Mouse (Mus musculus): ENCODE data around the gene Utrn. TPM values are rescaled to one million over a fixed set of nuclear protein-coding genes. Genes with fewer than 3 reads are reported as not detected.

Gene Utrn
- polyA plus RNA-seq, 1 experiment = 5.7 TPM

DNA sequence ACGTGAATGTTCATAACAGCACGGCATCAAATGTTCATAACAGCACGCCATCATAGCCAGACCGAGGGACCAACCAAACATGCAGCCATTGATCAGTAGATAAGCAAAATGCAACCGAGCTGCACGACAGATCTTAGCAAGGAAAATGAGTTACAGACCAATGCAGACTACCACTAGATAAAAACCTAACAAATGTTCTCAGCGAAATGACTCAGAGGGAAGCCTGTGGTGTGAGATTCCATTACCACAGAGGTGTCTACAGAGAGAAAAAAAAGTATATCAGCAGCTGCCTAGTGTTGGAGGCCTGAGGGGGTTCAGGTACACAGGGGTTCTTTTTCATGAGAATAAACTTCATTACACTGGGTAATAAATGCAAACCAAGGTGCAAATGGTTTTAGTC, 363.6 kb downstream of the Utrn start:
- Histone ChIP-seq H3K4me3 (ENCODE audit: control insufficient read depth, low read depth, low read length) (no peak overlapping the region), H3K36me3 (ENCODE audit: control insufficient read depth, insufficient read depth, low read length) (no peaks in the 10 kb centered on the region), H3K4me1 (ENCODE audit: control insufficient read depth, insufficient read depth, low read length) (no peaks in the 10 kb centered on the region), H3K27me3 (ENCODE audit: control insufficient read depth, insufficient read depth, low read length) (no peaks in the 10 kb centered on the region), H3K27ac (ENCODE audit: control insufficient read depth, insufficient read depth, low read depth, low read length) (no peak overlapping the region)
- TF ChIP-seq POLR2A (IDR thresholded peaks at IDR 0.05; ENCODE audit: control insufficient read depth, low read depth, low read length) (no peak), CTCF (IDR thresholded peaks at IDR 0.05; ENCODE audit: control insufficient read depth, insufficient read depth, insufficient replicate concordance, low read depth, low read length) (no peak)

DNA sequence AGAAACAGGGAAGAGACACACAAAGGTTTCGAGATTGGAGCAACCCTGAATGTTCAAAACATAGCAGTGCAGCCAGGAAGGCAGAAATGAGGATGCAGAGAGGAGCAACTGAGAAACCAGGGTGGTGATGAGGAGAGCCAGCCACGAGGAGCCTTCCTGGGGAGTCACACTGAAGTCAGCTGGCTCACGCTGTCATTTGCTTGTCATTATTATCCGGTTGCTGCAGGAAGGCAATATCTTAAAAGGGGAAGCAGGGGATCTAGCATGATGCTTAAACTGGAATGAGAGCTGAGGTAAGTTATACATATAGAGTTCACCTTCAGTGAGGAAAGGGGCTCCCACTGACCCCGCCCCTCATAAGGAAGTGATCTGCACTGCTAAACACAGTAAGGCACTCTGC, 368.7 kb downstream of the Utrn start:
- Histone ChIP-seq H3K27ac (ENCODE audit: control insufficient read depth, insufficient read depth, low read depth, low read length) (no peak overlapping the region), H3K27me3 (ENCODE audit: control insufficient read depth, insufficient read depth, low read length) (no peaks in the 10 kb centered on the region), H3K4me3 (ENCODE audit: control insufficient read depth, low read depth, low read length) (no peak overlapping the region), H3K36me3 (ENCODE audit: control insufficient read depth, insufficient read depth, low read length) (no peaks in the 10 kb centered on the region), H3K4me1 (ENCODE audit: control insufficient read depth, insufficient read depth, low read length) (no peaks in the 10 kb centered on the region)
- TF ChIP-seq POLR2A (IDR thresholded peaks at IDR 0.05; ENCODE audit: control insufficient read depth, low read depth, low read length) = no peak
- TF ChIP-seq CTCF (IDR thresholded peaks at IDR 0.05; ENCODE audit: control insufficient read depth, insufficient read depth, insufficient replicate concordance, low read depth, low read length) = no peak

DNA sequence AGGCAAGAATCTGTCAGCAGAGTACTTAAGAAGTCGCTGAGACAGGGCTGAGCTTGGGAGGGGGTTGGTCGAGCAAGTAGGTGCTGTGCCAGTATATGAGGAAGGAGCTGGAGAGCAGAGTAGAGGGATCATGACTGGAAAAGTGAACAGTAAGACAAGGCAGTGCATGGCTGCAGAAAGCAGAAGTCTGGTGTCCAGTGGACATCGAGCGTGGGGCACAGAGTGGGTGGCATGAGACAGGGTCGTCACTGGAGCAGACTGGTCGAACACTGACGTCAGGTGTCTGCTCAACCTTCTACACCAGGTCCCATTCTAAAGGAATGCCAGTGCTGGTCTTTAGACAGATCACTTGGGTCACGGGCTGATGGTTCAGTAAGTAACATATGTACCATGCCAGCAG, 371.6 kb downstream of the Utrn start:
- TF ChIP-seq POLR2A (IDR thresholded peaks at IDR 0.05; ENCODE audit: control insufficient read depth, low read depth, low read length) (no peak), CTCF (IDR thresholded peaks at IDR 0.05; ENCODE audit: control insufficient read depth, insufficient read depth, insufficient replicate concordance, low read depth, low read length) (no peak)
- no peaks in the 10 kb centered on the region for H3K27me3 ChIP-seq (ENCODE audit: control insufficient read depth, insufficient read depth, low read length)
- no peaks in the 10 kb centered on the region for H3K4me1 ChIP-seq (ENCODE audit: control insufficient read depth, insufficient read depth, low read length)
- H3K36me3 ChIP-seq (ENCODE audit: control insufficient read depth, insufficient read depth, low read length) = no peaks in the 10 kb centered on the region
- H3K27ac ChIP-seq (ENCODE audit: control insufficient read depth, insufficient read depth, low read depth, low read length) = no peak overlapping the region
- no peak overlapping the region for H3K4me3 ChIP-seq (ENCODE audit: control insufficient read depth, low read depth, low read length)

DNA sequence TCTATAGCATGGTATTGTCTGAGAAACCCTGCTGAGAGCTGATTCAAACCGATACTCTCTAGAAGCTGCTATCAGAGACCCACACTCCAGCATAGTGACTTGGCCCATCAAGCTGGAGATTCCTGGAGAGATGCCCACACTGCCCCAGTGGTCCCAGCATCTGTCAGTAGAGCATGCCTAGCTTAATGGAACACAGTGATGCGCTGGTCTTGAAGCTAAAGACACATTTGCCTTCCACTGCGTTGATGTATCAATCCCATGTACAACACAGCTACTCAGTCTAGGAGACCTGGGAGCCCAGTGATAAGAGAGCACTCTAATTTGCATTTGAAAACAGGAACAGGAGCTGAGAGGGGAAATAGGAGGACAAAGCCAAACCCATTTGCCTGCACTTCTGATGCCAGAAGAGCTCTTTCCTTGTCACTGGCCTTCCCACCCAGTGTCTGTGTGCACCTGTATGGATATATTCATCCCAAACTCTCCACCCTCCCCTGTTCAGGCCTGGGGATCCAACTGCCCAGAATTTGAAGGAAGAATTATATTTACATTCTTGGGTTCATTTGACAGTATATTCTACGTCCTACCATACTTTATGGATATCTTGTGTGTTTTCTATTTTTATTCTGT, 379.5 kb downstream of the Utrn start:
- H3K4me3 ChIP-seq (ENCODE audit: control insufficient read depth, low read depth, low read length) = no peak overlapping the region
- H3K36me3 ChIP-seq (ENCODE audit: control insufficient read depth, insufficient read depth, low read length) = no peaks in the 10 kb centered on the region
- H3K27ac ChIP-seq (ENCODE audit: control insufficient read depth, insufficient read depth, low read depth, low read length) = no peak overlapping the region
- H3K4me1 ChIP-seq (ENCODE audit: control insufficient read depth, insufficient read depth, low read length) = no peaks in the 10 kb centered on the region
- no peaks in the 10 kb centered on the region for H3K27me3 ChIP-seq (ENCODE audit: control insufficient read depth, insufficient read depth, low read length)
- TF ChIP-seq POLR2A (IDR thresholded peaks at IDR 0.05; ENCODE audit: control insufficient read depth, low read depth, low read length) (no peak), CTCF (IDR thresholded peaks at IDR 0.05; ENCODE audit: control insufficient read depth, insufficient read depth, insufficient replicate concordance, low read depth, low read length) (no peak)

DNA sequence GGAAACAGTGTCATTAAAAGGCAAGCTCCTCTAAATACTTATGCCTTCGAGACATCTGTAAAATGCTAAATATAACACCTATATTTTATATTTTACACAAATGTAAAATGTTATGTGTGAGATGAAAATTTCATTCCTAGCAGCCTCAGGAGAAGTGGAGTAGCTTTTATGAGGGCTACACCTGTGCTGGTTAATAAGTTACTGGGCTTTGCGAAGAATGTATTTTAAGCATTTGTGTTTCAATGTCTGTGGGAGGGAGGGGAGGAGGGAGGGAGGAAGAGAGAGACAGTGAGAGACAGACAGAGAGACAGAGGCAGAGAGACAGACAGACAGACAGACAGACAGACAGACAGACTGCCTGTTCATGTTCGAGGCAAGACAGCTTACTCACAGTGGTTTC, 380.6 kb downstream of the Utrn start:
- Histone ChIP-seq H3K27ac (ENCODE audit: control insufficient read depth, insufficient read depth, low read depth, low read length) (no peak overlapping the region), H3K4me1 (ENCODE audit: control insufficient read depth, insufficient read depth, low read length) (no peaks in the 10 kb centered on the region), H3K4me3 (ENCODE audit: control insufficient read depth, low read depth, low read length) (no peak overlapping the region), H3K36me3 (ENCODE audit: control insufficient read depth, insufficient read depth, low read length) (no peaks in the 10 kb centered on the region), H3K27me3 (ENCODE audit: control insufficient read depth, insufficient read depth, low read length) (no peaks in the 10 kb centered on the region)
- TF ChIP-seq CTCF (IDR thresholded peaks at IDR 0.05; ENCODE audit: control insufficient read depth, insufficient read depth, insufficient replicate concordance, low read depth, low read length) (no peak), POLR2A (IDR thresholded peaks at IDR 0.05; ENCODE audit: control insufficient read depth, low read depth, low read length) (no peak)

DNA sequence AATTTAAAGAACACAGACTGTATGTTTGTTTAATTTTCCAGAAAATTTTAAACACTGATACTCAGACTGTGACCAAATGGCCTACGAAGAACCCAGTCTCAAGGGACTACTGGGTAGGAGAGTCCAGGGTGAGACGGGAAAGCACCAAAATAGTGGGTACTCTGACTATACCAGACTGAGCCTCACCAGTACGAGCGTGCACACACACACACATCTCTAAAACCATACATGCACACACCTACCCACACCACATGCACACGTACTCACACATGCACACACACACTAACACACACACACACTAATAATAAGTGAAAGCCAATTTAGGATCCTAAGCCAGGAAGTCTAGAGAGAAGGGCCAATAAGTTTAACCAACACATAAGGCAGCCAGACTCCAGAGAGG, 381.0 kb downstream of the Utrn start:
- Histone ChIP-seq H3K4me3 (ENCODE audit: control insufficient read depth, low read depth, low read length) (no peak overlapping the region), H3K36me3 (ENCODE audit: control insufficient read depth, insufficient read depth, low read length) (no peaks in the 10 kb centered on the region), H3K4me1 (ENCODE audit: control insufficient read depth, insufficient read depth, low read length) (no peaks in the 10 kb centered on the region), H3K27me3 (ENCODE audit: control insufficient read depth, insufficient read depth, low read length) (no peaks in the 10 kb centered on the region), H3K27ac (ENCODE audit: control insufficient read depth, insufficient read depth, low read depth, low read length) (no peak overlapping the region)
- no peak for TF ChIP-seq POLR2A (IDR thresholded peaks at IDR 0.05; ENCODE audit: control insufficient read depth, low read depth, low read length)

DNA sequence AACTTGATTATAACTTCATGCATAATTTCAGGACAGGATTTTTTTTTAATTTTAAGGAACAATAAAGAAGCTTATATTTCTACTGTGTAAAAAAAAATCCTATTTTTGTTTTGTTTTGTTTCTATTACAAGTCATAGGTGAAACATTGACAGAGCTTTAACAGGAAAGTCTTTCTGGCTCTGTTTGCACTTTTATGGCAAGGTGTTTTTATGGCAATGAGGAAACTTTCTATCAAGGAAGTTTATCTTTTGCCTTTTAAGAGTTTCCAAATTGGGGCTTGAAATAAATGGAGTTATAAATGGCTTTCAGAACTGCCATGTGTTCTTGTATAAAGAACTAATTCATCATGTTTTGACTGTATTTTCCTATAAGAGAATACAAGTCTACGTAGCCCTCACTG, 385.7 kb downstream of the Utrn start:
- no peaks in the 10 kb centered on the region for H3K27me3 ChIP-seq (ENCODE audit: control insufficient read depth, insufficient read depth, low read length)

DNA sequence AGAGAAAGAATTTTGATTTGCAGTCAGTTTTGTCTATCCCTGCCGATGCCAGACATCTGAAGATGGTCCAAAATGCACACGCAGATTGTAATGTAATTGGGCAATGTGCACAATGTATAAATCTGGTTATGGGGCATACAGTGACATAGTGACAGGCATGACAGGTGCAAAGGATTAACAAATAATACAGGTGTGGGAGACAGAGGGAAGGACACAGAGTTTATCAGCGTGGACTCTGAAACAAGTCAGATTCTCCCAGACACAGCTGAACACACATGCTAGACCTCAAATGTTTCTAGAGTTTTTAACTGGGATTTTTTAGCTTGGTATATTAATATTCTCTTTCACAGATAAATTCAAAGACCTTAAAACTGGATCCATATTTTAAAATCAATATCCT, 386.2 kb downstream of the Utrn start:
- Histone ChIP-seq H3K27ac (ENCODE audit: control insufficient read depth, insufficient read depth, low read depth, low read length) (no peak overlapping the region), H3K36me3 (ENCODE audit: control insufficient read depth, insufficient read depth, low read length) (no peaks in the 10 kb centered on the region), H3K4me1 (ENCODE audit: control insufficient read depth, insufficient read depth, low read length) (no peaks in the 10 kb centered on the region), H3K27me3 (ENCODE audit: control insufficient read depth, insufficient read depth, low read length) (no peaks in the 10 kb centered on the region), H3K4me3 (ENCODE audit: control insufficient read depth, low read depth, low read length) (no peak overlapping the region)
- TF ChIP-seq CTCF (IDR thresholded peaks at IDR 0.05; ENCODE audit: control insufficient read depth, insufficient read depth, insufficient replicate concordance, low read depth, low read length) (no peak), POLR2A (IDR thresholded peaks at IDR 0.05; ENCODE audit: control insufficient read depth, low read depth, low read length) (no peak)

More for the DNA sequence above, 385.7 kb downstream of the Utrn start:
- TF ChIP-seq CTCF (IDR thresholded peaks at IDR 0.05; ENCODE audit: control insufficient read depth, insufficient read depth, insufficient replicate concordance, low read depth, low read length) (no peak), POLR2A (IDR thresholded peaks at IDR 0.05; ENCODE audit: control insufficient read depth, low read depth, low read length) (no peak)
- H3K27ac ChIP-seq (ENCODE audit: control insufficient read depth, insufficient read depth, low read depth, low read length) = no peak overlapping the region
- H3K4me3 ChIP-seq (ENCODE audit: control insufficient read depth, low read depth, low read length) = no peak overlapping the region
- H3K36me3 ChIP-seq (ENCODE audit: control insufficient read depth, insufficient read depth, low read length) = no peaks in the 10 kb centered on the region
- no peaks in the 10 kb centered on the region for H3K4me1 ChIP-seq (ENCODE audit: control insufficient read depth, insufficient read depth, low read length)

Data from testis, adult 2 months (tissue).